Mouse (Mus musculus) cerebellum, postnatal 4 days (tissue): Measurements from ENCODE around the gene Slc44a3.

Experiments
- DNase-seq, 2 experiments: peaks; one replicate each; pipeline ENCODE4 v3.0.0; 2022; ENCODE audit warnings: low spot score in 2 of 2, mixed read lengths in 1 of 2

Gene Slc44a3

DNA sequence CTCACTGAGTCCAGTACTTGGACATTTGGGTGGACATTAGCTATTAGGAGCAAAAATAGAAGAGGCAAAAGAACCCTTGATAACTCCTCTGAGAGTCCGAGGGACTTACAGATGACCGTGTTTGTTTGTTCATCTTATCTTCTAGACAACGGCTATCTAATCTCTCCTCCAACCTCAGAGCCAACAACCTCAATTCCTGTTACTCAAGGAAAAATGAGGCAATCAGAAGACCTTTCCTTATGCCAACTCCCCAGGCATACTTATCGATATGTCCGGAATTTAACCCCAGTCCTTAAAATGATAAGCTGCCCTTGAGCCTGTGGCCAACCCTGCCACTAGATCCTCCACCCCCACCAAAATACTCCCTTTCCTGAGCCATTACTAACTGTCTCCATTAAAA lies 31.5 kb downstream of the Slc44a3 start:
- DNase-seq, result no peak

DNA sequence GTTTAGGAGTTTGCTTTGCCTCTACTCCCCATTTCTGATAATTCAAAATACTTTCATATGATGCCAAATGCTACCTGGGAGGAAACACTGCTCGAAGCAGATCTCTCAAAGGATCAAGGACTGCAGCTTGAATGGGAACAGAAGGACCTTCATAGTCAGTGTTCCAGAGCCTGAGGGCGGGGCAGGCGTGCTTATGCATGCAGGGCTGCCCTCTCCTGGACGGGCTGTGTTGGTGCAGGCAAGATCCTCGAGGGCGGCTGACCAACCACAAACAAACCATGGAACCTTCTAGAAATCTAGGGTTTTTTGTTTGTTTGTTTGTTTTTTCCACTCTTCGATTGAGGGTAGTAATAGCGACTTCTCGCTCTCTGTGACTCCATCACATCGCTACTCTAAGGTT lies 32.0 kb downstream of the Slc44a3 start:
- peak; percentile 35 to 72 for DNase-seq

DNA sequence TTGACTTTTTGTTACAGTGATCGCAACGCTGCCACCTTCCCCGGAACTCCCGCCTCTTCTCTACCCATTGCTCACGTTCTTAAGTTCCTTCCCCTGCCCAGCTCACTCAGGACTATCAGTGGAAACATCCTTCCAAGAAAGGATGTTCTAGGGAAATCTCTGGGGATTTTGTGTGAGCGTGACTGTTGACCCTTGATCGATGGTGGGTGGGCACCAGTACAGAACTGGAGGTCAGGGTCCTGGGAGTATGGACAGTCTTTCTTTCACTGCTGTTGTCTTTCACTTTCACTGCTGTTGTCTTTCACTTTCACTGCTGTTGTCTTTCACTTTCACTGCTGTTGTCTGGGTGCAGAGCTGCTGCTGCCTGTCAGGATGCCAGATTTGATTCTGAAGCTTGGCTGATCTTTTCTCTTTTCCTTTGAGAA lies 38.2 kb downstream of the Slc44a3 start:
- no peak for DNase-seq

DNA sequence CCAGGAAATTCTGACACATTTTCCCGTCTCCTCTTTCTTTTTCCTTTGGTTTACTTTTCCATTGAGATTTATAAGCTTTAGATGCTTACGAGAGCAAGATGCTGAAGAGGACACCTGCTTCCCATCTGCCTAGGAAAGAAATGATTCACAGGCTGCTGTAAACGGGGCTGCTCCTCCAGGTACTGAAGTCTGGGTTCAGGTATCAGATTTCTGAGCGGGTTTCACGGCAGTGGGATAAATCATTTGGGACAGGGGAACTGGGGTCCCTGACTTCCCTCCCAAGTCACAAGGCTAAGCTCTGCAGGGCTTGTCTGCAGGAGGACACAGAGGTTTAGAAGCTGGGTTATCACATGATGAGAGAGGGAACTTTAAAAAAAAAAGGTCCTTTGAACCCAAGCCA lies 40.2 kb downstream of the Slc44a3 start:
- DNase-seq, result no peak

GRCm38 (mm10) chr3:121490941-121491340 lies 41.3 kb downstream of the Slc44a3 start:
- DNase-seq, result no peak

GRCm38 (mm10) chr3:121489462-121490118 lies 42.6 kb downstream of the Slc44a3 start:
- DNase-seq, result peak in 1 of 2 experiments; percentile 16

DNA sequence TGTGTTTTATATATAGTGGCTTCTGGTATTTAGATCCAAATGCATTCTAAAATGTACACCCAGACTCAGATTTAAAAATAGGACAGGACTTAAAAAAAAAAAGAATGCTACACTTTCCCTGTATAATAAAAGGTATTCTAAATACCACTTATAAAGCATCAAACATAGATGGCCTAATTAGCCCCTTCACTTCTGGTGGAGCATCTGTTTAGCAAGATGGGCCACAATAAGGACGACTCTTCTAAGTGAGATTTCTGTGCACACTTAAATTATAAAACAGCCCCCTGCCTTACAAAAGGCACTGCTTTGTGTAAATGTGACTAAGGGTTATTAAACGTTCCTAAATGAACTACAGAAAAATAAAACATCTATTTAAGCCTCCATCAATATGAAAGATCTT lies 47.0 kb downstream of the Slc44a3 start:
- no peak for DNase-seq

DNA sequence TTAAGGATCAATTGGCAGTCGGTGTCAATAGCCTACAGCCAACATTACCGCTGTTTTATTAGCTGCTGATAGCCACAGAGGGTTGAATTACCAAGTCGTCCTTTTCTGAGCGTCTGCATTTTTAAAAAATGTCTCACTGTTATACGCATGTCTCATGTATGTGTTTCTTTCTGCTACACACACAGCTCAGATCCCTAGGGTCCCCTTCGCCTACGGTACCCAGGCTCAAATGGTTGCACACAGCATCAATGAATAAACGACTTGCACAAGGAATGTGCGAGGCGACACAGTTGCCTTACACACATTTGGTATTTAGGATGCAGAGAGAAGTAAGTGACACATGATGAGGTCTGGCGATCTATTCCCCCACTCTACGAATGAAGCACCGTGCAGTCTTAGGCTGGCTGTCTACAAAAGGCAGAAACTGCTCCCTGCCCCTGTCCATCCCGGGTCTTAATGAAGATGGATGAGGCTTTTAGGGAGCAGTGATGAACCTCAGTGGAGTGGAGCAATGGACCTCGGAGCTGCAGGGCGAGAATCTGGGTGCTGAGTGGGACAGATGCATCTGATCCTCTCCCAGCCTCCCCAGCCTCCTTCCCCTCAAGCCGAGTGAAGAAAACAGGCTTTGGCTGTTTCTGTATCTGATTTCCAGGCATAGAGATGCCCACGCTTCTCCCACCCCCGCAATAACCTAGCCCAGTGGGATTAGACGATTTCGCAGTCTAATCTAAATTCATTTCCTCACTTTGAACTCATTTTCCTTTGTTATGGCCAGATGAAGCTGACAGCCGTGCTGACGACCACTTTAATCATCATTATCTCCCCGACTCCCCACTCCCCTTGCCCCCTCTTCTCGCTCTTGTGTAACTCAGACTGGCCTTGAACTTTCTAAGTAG lies 48.7 kb downstream of the Slc44a3 start:
- no peak for DNase-seq

- no peak for DNase-seq
These were observed 50.6 kb downstream of the Slc44a3 start for GRCm38 (mm10) chr3:121481564-121481963.

DNA sequence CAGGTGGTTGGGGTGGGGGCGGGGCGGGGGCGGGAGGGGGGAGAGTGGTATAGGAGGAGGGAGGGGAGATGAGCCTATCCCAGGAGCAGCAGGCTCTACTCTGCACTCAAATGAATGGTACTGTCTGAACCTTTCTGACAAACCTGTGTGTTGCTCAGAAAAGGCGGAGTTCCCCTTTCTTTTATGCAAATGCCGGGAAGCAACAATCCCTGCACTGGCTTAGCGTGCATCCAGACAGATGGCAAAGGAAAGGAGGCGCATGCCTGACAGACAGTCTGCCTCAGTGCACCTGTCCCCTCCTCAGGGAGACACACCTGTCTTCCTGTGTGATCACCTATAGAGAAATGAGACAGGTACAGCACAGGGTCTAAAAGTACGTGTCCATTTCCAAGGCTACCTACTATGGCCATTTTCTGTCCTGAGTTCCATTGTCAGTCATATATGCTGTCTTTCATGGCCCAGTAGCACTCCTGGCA lies 51.2 kb downstream of the Slc44a3 start:
- no peak for DNase-seq

GRCm38 (mm10) chr3:121480030-121480960 lies 51.9 kb downstream of the Slc44a3 start:
- DNase-seq, result no peak

DNA sequence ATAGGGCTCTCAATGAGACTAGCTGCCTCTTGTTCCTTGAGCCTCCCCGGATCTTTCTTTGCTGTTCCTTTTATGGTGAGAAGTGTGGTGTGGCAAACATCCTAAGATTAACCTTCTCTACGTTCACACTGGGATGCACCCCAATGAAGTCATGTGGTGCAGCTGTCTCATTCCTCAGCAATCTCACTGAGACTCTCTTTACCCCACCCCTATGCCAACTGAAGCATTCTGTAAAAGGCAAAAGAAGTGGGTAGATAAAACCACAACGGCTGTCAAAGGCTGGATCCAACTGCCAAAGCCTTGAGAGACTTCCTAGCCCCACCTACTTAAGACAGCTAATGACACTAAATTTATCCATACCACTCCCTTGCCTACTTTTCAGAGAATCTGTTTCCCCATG lies 57.5 kb downstream of the Slc44a3 start:
- DNase-seq, result no peak

GRCm38 (mm10) chr3:121471703-121472102 lies 60.5 kb downstream of the Slc44a3 start:
- DNase-seq, result no peak

DNA sequence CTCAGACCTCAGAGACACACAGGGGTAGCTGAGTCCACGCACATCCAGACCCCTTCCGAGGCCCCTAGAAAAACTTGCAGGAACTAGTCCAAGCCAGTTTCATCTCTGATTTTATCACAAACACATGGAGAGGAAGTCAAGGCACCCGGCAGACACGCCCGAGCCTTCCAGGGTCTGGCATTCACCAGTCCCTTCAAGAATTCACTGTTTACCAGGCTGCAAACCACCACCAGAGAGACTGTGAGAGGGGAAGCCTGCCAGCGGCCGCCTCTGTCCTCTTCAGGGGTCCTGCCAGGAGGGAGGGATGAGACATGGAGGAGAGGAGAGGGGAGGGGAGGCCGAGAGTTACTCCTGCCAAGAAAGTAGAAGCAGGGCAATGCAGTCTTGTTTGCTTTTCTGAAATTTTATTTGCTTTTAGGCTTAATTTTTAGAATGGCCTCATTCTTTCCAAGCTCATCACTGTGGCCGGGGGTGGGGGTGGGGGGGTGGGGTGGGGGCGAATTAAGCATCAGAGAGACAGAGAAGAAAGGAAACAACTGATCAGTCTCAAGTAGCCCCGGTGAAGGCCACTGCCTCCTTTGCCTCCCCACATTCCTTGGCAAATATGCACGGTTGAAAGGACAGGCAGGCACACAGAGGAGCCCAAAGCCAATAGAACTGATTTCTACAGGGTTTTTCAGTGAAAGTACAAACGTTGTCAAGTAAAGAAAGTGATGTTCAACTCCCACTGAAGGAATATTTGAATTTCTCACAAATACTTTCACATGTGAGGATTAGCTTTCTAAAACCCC lies 62.8 kb downstream of the Slc44a3 start:
- DNase-seq, result peak in 1 of 2 experiments; percentile 56

DNA sequence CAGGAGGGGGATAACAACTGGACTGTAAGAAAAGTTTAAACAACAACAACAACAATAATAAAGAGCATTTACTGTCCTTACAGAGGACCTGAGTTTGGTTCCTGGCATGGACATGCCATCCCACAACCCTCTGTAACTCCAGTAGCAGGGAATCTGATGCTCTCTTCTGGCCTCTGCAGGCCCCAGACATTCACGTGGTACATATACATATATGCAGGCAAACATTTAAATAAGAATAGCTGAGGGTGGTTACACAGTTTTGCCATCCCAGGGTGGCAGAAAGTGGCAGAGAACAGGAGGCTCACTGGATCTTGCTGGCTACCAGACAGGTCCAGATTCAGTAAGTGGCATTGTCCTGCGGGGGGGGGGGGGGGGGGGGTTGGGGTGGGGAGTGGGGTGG lies 64.1 kb downstream of the Slc44a3 start:
- no peak for DNase-seq

DNA sequence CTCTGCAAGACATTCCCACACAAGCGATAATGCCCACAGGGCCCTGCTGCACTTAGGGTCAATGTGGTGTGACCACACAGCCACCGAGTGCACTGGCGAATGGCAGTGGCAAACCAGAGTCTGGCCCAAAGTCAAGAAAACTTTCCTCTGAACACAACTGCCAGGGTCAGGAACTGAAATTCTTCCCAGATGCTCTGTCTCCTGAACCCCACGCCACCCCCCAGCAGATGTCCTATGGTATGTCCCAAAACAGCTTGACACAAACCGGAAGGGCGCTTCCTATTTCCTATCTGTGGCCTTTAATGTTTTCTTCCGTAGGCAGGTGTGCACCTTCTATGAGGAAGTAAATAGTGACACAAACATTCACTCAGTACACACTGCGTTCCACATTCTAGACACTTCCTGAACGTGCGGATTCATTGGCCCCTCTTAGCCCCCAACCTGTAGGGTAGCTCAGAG lies 65.1 kb downstream of the Slc44a3 start:
- no peak for DNase-seq

- DNase-seq, result no peak
These were observed 66.4 kb downstream of the Slc44a3 start for GRCm38 (mm10) chr3:121465795-121466194.

GRCm38 (mm10) chr3:121464733-121465305 lies 67.4 kb downstream of the Slc44a3 start:
- DNase-seq, result peak in 1 of 2 experiments; percentile 27

DNA sequence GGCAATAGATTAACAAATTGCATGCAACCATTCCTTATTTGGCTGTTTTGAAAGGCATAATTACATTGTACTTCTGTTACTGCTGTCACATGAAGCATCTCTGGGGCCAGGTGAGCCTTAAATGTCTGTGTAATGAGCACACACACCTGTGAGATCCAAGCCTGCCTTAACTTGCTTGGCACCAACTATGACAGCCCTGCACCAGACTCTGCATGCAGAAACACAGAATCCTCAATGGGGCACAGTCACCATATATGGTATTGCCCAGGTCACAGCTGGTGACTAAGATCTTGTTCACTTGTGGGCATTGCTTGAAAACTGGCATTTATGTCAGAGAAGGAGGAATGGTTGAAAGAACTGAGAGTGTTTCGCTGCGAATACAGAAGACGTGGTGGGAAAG lies 69.4 kb downstream of the Slc44a3 start:
- no peak for DNase-seq

GRCm38 (mm10) chr3:121461477-121461876 lies 70.7 kb downstream of the Slc44a3 start:
- DNase-seq, result no peak
